Mouse (Mus musculus) heart, postnatal 4 days (tissue): ENCODE measurements around the gene Bag3. TPM values are rescaled to one million over a fixed set of nuclear protein-coding genes. Genes with fewer than 3 reads are reported as not detected.
"Not testable (repeated sequence)": the region's sequence is repeated elsewhere in the genome, so short reads cannot be mapped to it uniquely, and the experiment has no call there.

Source experiments
- DNase-seq: peaks from one replicate; pipeline ENCODE4 v3.0.0; 2021
- total RNA-seq, 2 experiments: library from RNA; stranded (reverse); gene quantifications; 2 replicates each; pipeline ENCODE4 v1.2.3; 2021

Bag3 gene
- total RNA-seq, 2 experiments from 2014 or later, result 111 TPM

GRCm38 (mm10) chr7:128538196-128538595, 14.8 kb downstream of the Bag3 start:
- DNase-seq, result no peak

GRCm38 (mm10) chr7:128538769-128539168, 15.4 kb downstream of the Bag3 start:
- no peak for DNase-seq

- DNase-seq, result no peak
Measured at GRCm38 (mm10) chr7:128540111-128540510, 16.7 kb downstream of the Bag3 start.

GRCm38 (mm10) chr7:128540734-128541133, 17.3 kb downstream of the Bag3 start:
- no peak for DNase-seq

GRCm38 (mm10) chr7:128541186-128541585, 17.8 kb downstream of the Bag3 start:
- no peak for DNase-seq

- no peak for DNase-seq
Measured at GRCm38 (mm10) chr7:128541771-128542170, 18.4 kb downstream of the Bag3 start.

- DNase-seq, result no peak
Measured at GRCm38 (mm10) chr7:128542488-128542887, 19.1 kb downstream of the Bag3 start.

- no peak for DNase-seq
Measured at GRCm38 (mm10) chr7:128543148-128543855, 19.9 kb downstream of the Bag3 start.

GRCm38 (mm10) chr7:128543961-128544360, 20.5 kb downstream of the Bag3 start:
- no peak for DNase-seq

- no peak for DNase-seq
Measured at GRCm38 (mm10) chr7:128544566-128545262, 21.3 kb downstream of the Bag3 start.

GRCm38 (mm10) chr7:128546031-128546430, 22.6 kb downstream of the Bag3 start:
- DNase-seq, result no peak

- DNase-seq, result peak; percentile 65
Measured at GRCm38 (mm10) chr7:128549137-128549536, 25.7 kb downstream of the Bag3 start.

- no peak for DNase-seq
Measured at GRCm38 (mm10) chr7:128550328-128551086, 27.1 kb downstream of the Bag3 start.

GRCm38 (mm10) chr7:128551087-128551457, 27.7 kb downstream of the Bag3 start:
- DNase-seq, result no peak

GRCm38 (mm10) chr7:128553105-128553705, 29.8 kb downstream of the Bag3 start:
- no peak for DNase-seq

- DNase-seq, result no peak
Measured at GRCm38 (mm10) chr7:128554502-128554901, 31.1 kb downstream of the Bag3 start.

- no peak for DNase-seq
Measured at GRCm38 (mm10) chr7:128555141-128555750, 31.8 kb downstream of the Bag3 start.

- DNase-seq, result no peak
Measured at GRCm38 (mm10) chr7:128556923-128557430, 33.6 kb downstream of the Bag3 start.

GRCm38 (mm10) chr7:128563373-128563772, 40.0 kb downstream of the Bag3 start:
- peak; percentile 43 for DNase-seq

- DNase-seq, result no peak
Measured at GRCm38 (mm10) chr7:128566311-128566710, 42.9 kb downstream of the Bag3 start.

- no peak for DNase-seq
Measured at GRCm38 (mm10) chr7:128567561-128568244, 44.3 kb downstream of the Bag3 start.

GRCm38 (mm10) chr7:128569429-128569828, 46.0 kb downstream of the Bag3 start:
- not testable (repeated sequence) for DNase-seq
